Mouse (Mus musculus) skeletal muscle tissue, adult 2 months (tissue): ENCODE results near the gene Ncoa3.

Source experiments
- DNase-seq: peaks from one replicate; pipeline ENCODE4 v3.0.0-alpha.2; 2012; ENCODE audit warnings: low read depth, low spot score

Gene Ncoa3

DNA sequence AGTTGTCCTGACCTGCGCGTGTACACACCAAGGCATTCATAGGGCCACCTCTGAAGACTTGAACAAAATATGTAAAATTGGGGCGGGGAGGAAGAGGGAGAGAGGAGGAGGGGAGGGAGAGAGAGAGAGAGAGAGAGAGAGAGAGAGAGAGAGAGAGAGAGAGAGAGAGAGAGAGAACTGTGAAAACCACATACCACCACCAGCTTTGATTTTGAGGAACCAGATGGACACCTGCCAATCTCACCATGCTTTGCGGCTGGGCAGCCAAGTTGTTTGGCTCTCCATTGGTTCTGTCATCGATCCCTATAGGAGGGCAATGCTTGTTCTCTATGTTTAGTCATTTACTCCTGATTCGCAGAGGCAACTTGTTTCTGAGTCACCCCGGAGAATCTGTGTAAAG is 21.7 kb upstream of the Ncoa3 start:
- DNase-seq = no peak

DNA sequence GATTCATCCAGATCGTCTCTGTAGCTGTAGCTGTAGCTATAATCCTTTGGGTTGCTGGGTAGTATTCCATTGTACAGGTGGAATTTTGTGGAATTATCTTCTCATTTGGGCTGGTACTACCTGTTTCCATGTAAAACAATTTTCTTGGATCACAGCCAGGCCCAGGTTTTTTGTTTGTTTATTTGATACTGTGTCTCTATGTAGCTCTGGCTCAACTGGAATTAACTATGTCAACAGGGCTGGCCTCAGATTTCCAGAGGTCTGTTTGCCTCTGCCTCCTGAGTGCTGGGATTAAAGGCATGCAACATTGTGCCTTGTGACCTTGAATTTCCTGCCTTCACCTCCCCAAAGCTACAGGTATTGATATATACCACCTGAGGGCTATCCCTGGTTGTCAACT is 18.1 kb upstream of the Ncoa3 start:
- no peak for DNase-seq

GRCm38 (mm10) chr2:165976186-165976585 is 16.2 kb upstream of the Ncoa3 start:
- no peak for DNase-seq

DNA sequence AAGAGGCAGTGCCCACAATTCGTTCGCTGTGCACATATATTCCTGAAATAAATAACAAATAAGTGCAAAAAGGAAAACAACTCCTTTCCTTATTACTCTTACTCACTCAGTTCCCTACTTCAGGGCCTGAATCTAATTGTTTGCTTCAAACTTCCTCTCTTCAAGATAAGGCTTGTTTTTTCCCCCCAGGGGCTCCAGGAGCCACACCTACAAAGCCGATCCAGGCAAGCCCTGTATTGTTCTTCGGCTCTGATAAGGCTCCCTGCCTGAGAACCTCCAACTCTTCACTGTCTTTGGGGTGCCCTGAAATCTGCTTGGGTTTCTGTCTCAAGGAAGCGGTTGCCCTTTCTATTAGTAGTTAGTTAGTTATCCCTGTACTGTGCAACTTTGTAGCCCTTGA is 15.6 kb upstream of the Ncoa3 start:
- DNase-seq = no peak

DNA sequence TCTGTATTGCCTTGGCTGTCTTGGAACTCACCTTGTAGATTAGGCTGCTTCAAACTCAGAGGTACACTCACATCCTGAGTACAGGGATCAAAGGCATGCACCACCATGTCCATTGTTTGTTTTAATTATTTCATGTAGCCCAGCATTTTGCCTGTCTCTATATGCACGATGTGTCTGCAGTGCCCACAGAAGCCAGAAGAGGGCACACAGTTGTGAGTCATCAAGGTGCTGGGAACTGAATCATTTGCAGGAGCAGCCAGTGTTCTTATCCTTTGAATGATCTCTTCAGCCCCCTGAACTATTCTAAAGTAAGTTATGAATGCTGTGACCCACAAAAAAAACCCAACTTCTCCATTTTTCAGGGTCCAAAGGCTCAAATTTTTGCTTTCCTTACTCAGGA is 14.3 kb upstream of the Ncoa3 start:
- DNase-seq = no peak

DNA sequence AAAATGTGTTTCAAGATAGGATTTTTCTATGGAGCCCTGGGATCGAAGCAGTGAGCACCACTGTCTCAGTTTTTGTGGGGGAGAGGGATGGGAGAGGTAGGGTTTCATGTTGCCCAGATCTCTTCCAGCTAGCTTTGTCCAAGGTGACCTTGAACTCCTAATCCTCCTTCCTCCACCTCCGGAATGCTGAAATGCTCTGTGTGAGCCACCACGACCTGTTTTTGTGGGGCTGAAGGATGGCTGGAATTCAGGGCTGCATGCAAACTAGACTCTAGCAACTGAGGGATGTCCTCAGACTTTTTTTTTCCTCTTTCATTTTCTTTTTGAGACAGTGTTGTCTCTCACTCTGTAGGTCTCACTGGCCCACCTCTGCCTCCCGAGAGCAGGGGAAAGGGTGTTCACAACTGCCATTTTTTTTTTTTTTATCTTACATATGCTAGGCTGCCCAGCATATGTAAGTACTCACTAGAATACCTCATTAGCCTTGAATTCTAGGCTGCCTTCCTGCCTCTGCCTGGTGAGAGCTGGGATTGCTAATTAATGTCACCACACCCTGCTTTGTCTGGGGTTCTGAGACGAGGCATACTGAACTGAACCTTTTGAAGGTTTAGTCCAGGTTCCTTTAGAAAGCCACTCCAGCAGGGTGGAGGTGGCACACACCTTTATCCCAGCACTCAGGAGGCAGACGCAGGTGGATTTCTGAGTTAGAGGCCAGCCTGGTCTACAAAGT is 11.0 kb upstream of the Ncoa3 start:
- no peak for DNase-seq

DNA sequence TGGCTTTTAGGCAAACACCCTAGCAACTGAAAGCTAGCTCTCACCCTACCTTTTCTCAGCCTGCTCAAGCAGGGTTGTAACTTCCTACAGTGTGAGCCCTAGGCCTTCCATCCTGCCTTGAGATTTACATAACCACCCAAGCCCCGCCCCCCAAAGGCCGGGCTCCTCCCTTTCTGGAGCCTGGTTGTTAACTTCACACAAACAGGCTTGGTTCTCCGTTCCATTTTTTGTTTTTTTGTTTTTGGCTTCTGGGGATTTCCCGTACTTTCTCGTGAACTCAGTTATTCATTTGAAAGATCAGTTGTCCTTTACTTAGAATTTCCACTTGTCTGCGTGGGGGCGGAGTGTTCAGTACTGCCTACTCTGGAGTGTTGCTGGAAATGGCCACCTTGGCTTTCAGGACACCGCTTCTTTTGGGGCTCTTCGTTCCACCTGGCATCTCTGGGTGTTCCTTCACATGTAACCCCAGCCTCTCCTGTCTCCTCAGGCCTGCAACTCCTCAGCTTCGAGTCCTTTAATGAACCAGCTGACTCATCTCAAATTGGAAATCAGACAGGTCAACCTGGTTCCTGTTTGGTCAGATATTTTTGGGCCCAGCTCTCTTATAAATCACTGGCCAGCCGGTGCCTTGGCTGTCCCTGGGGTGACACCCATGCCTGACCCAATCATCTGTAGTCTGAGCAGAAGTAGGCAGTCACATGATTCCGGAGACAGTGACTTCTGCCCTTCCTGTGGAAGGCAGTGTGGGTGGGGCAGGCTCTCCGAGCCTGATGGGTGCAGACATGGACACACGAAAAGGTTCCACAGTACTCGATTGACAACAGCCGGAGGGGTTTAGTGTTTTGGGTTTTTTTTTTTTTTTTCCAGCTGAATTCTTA is 9.7 kb upstream of the Ncoa3 start:
- peak; percentile 86 for DNase-seq

DNA sequence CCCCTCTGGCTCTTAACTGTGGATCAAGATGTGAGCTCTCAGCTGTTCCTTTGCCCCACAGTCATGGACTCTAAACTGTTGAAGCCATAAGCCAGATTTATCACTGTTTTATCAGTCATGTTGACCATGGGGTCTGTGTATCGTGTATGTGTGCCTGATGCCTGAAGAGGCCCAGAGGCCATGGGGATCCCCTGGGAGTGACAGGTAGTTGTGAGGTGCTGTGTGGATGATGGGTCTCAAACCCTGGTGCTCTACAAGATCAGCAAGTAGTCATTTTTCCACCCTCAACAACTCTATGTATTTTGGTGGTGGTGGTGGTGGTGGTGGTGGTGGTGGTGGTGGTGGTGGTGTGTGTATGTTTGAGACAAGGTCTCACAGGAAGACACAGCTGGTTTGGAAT is 8.1 kb upstream of the Ncoa3 start:
- DNase-seq = no peak

DNA sequence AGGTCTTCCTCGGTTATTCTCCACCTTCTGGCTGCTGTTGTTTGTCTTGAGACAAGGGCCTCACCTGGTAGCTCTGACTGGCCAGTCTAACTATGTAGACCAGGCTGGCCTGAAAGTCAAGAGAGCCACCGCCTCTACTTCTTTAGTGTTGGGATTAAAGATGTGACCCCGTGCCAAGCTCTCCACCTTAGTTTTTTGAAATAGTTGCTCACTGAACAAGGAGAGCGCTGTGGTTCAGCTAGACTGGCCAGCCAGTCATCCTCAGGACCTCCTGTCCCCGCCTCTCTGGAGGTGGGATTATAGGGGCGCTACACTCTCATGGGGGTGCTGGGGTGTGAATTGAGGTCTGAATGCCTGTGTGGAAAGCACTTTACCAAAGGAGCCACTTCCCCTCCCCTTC is 7.5 kb upstream of the Ncoa3 start:
- DNase-seq = no peak

- DNase-seq = no peak
Measured at GRCm38 (mm10) chr2:165985581-165985980, 6.9 kb upstream of the Ncoa3 start.

DNA sequence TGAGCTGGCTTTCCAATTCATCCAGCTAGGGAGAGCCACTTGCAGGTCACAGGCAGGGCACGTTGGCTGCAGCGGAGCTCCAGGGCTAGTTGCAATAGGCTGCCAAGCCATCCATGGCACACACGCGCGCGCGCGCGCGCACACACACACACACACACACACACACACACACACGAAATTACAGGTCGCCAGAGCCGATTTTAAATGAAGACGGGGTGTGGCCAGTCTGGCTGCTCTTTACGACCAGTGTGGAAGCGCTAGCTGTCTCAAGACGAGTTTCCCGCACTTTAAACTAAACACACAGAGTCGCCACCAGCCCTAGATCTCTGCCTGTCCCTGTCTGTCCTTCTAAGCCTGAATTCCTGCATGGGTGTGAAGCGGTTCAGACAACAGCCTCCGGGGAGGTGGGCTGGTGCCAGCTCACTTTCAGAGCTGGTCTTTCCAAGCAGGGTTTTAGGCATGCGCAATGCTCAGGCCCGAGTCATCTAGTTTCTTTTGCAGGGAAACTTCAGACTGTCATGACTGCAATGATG is 5.4 kb upstream of the Ncoa3 start:
- DNase-seq = peak; percentile 85

- no peak for DNase-seq
Measured at GRCm38 (mm10) chr2:165993173-165993900, 901 bp downstream of the Ncoa3 start.

- no peak for DNase-seq
Measured at GRCm38 (mm10) chr2:165994341-165994740, 1.9 kb downstream of the Ncoa3 start.

- no peak for DNase-seq
Measured at GRCm38 (mm10) chr2:165995711-165996110, 3.3 kb downstream of the Ncoa3 start.

DNA sequence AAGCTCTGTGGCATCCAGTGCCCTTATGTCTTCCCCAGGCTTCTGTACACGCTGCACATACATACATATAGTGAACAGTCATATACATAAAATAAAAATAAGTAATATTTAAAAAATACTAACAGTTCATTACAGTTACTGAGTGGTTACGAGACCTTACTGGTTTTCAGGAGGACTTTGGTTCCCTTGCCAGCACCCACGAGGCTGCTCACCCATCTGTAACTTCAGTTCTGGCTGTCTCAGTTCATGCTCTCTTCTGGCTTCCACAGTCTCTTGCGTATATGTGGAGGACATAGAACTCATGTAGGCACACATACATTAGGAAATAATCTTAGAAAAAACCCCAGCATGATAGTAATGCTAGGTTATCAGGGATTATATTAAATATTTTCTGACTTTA is 3.7 kb downstream of the Ncoa3 start:
- DNase-seq = no peak

- no peak for DNase-seq
Measured at GRCm38 (mm10) chr2:165997256-165997967, 5.0 kb downstream of the Ncoa3 start.

DNA sequence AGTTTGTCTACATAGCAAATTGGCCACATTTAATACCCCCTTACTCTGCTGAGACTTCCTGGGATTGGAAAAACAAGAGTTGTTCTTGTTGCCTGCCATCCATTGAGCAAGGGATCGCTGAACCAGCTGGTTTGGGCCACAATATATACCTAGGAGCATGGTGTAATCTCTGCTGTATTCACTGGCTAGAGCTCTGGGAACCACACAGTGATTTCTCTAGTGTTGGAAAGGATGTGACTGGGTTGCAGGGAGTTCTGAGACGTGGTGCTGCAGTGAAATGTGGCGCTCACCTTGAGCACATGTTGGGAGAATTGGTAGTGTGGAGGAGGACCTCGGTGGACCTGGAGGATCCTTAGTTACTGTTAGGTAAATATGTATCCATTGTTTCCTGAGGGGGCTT is 6.5 kb downstream of the Ncoa3 start:
- DNase-seq = no peak

DNA sequence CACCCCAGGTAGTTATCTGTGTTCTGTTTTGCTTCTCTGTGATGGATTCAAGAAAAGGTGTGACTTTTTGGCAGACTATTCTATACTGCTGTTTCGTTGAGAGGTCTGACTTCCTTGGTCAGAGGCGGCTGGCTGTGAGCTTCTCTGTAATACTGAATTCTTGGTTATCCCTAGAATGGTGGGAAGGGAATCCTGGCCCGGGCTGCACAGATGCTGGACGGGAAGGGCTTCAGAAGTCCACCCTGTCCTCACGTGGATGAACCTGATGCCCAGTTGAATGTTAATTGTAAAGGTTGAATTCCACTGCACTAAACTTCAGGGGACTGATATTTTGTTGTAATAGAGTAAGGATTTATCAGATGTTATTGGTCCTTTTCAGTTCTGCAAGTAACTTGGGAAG is 7.4 kb downstream of the Ncoa3 start:
- no peak for DNase-seq

DNA sequence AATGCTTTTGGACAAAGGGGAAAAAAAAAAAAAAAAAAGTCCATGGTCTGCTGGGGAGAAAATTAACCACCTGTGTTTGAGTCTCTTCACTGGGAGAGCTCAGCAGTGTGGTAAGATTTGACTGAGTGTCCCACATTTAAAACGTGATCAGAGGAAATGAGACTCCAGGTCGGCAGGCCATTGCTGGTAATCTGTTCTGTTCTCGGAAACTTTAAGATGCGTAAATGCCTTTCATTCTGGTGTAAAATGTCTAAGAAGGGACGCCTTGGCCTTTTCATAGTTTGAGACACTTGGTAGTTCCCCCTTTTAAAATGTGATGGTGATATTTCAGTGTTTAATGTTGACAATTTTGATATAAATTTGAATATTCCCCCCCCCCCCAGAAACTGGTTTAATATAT is 7.8 kb downstream of the Ncoa3 start:
- DNase-seq = no peak

- no peak for DNase-seq
Measured at GRCm38 (mm10) chr2:166000769-166001168, 8.3 kb downstream of the Ncoa3 start.

- no peak for DNase-seq
Measured at GRCm38 (mm10) chr2:166001362-166001761, 8.9 kb downstream of the Ncoa3 start.

GRCm38 (mm10) chr2:166001768-166002167 is 9.3 kb downstream of the Ncoa3 start:
- DNase-seq = no peak
